Mouse (Mus musculus) right cerebral cortex, adult 2 months (tissue): ENCODE results near the gene Mroh9.

Experiments used
- DNase-seq, 2 experiments: peaks; one replicate each; pipeline ENCODE4 v3.0.0; 2021 to 2022; ENCODE audit warnings: low spot score in 2 of 2

Gene Mroh9

GRCm38 (mm10) chr1:162984428-162984827 lies 101.0 kb downstream of the Mroh9 start, which contains the start of gene Fmo3:
Gene Fmo3, minus strand, starts transcription at chr1:162984528.
- no peak for DNase-seq
